ENCODE assay signal across 8 mouse cellular contexts in genomic region chr4:86576120-86576541, GRCm38 (mm10). TPM values are rescaled to one million over a fixed set of nuclear protein-coding genes. Genes with fewer than 3 reads are reported as not detected.
DNase-seq lines count a peak whose midpoint lies in the region; ATAC-seq and TF ChIP-seq lines count a peak whose summit lies in the region.

No protein-coding gene starts in this region.

- WGBS in lung, embryonic 14.5 days: under 1% methylated on average over 20 of the region's 20 CpGs
- WGBS in forebrain, embryonic 11.5 days: 0% methylated on average over 20 of the region's 20 CpGs
- 0% methylated on average over 20 of the region's 20 CpGs for WGBS in intestine, embryonic 15.5 days
- WGBS in liver, embryonic 13.5 days (ENCODE audit: insufficient replicate concordance): under 1% methylated on average over 20 of the region's 20 CpGs
- WGBS in neural tube, embryonic 15.5 days: 0% methylated on average over 20 of the region's 20 CpGs

- H3K27ac ChIP-seq in lung, embryonic 14.5 days (ENCODE audit: low read depth): peak overlapping the region; percentile 98
- peak overlapping the region; percentile 96 for H3K27ac ChIP-seq in forebrain, embryonic 11.5 days (ENCODE audit: low read depth, low read length)
- peak overlapping the region; percentile 96 for H3K27ac ChIP-seq in intestine, embryonic 15.5 days
- H3K27ac ChIP-seq in liver, embryonic 13.5 days: peak overlapping the region; percentile 98
- peak overlapping the region; percentile 98 for H3K27ac ChIP-seq in neural tube, embryonic 15.5 days (replicated peaks)

- TF ChIP-seq CTCF in lung, embryonic 14.5 days (IDR thresholded peaks at IDR 0.05; ENCODE audit: low read depth): no peak

- no peak for ATAC-seq in lung, embryonic 14.5 days (ENCODE audit: insufficient read depth)
- no peak for ATAC-seq in forebrain, embryonic 11.5 days (replicated peaks; ENCODE audit: low FRiP score)
- no peak for ATAC-seq in intestine, embryonic 15.5 days
- no peak for ATAC-seq in liver, embryonic 13.5 days (ENCODE audit: low read depth)
- ATAC-seq in neural tube, embryonic 15.5 days (ENCODE audit: low FRiP score): peak; percentile 4; the same call in 1 of the 2 replicates

- H3K4me3 ChIP-seq in lung, embryonic 14.5 days (ENCODE audit: low read depth, low read length): peak overlapping the region; percentile 87
- peak overlapping the region; percentile 81 for H3K4me3 ChIP-seq in forebrain, embryonic 11.5 days (ENCODE audit: low read depth, low read length)
- peak overlapping the region; percentile 84 for H3K4me3 ChIP-seq in intestine, embryonic 15.5 days (replicated peaks)
- H3K4me3 ChIP-seq in liver, embryonic 13.5 days (replicated peaks): peak overlapping the region; percentile 92
- H3K4me3 ChIP-seq in neural tube, embryonic 15.5 days (replicated peaks): peak overlapping the region; percentile 96

- peak overlapping the region; percentile 73 for H3K4me2 ChIP-seq in lung, embryonic 14.5 days
- peak overlapping the region; percentile 82 for H3K4me2 ChIP-seq in forebrain, embryonic 11.5 days (ENCODE audit: low read depth, low read length, severe bottlenecking)
- peak overlapping the region; percentile 79 for H3K4me2 ChIP-seq in intestine, embryonic 15.5 days (replicated peaks)
- H3K4me2 ChIP-seq in liver, embryonic 13.5 days: peak overlapping the region; percentile 82
- peak overlapping the region; percentile 86 for H3K4me2 ChIP-seq in neural tube, embryonic 15.5 days

- DNase-seq in lung, embryonic 14.5 days: peak; percentile 53
- no peak for DNase-seq in lung, postnatal 25 days (ENCODE audit: low spot score)
- peak; percentile 54 for DNase-seq in R1 (ENCODE audit: low read depth, low spot score)
- DNase-seq in forebrain, embryonic 11.5 days (ENCODE audit: low spot score): peak; percentile 63
- DNase-seq in liver, embryonic 13.5 days: peak; percentile 22
- DNase-seq in ovary, postnatal 10 days (ENCODE audit: low spot score): no peak

- no peaks in the 10 kb centered on the region for H3K27me3 ChIP-seq in lung, embryonic 14.5 days (ENCODE audit: insufficient read depth, low read length)
- no peaks in the 10 kb centered on the region for H3K27me3 ChIP-seq in forebrain, embryonic 11.5 days (ENCODE audit: control insufficient read depth, insufficient read depth, low read length)
- H3K27me3 ChIP-seq in intestine, embryonic 15.5 days (replicated peaks): no peaks in the 10 kb centered on the region
- H3K27me3 ChIP-seq in liver, embryonic 13.5 days: peaks cover 5% of the 10 kb centered on the region; the same call in 1 of the 2 replicates
- H3K27me3 ChIP-seq in neural tube, embryonic 15.5 days (replicated peaks): 0 out of 2 replicates have a peak, but pooled peaks cover 3% of the 10 kb centered on the region

- H3K4me1 ChIP-seq in lung, embryonic 14.5 days (ENCODE audit: insufficient read depth): peaks cover 4% of the 10 kb centered on the region; the same call in 1 of the 2 replicates
- H3K4me1 ChIP-seq in forebrain, embryonic 11.5 days (replicated peaks; ENCODE audit: control insufficient read depth, insufficient read depth, low read length): peaks cover 6% of the 10 kb centered on the region
- H3K4me1 ChIP-seq in intestine, embryonic 15.5 days (replicated peaks): peaks cover 9% of the 10 kb centered on the region
- H3K4me1 ChIP-seq in liver, embryonic 13.5 days (replicated peaks): peaks cover 28% of the 10 kb centered on the region
- peaks cover 35% of the 10 kb centered on the region for H3K4me1 ChIP-seq in neural tube, embryonic 15.5 days

- no peaks in the 10 kb centered on the region for H3K9me3 ChIP-seq in lung, embryonic 14.5 days (ENCODE audit: low read depth, low read length)
- no peaks in the 10 kb centered on the region for H3K9me3 ChIP-seq in forebrain, embryonic 11.5 days (ENCODE audit: control insufficient read depth, low read length)
- H3K9me3 ChIP-seq in intestine, embryonic 15.5 days: no peaks in the 10 kb centered on the region
- no peaks in the 10 kb centered on the region for H3K9me3 ChIP-seq in liver, embryonic 13.5 days (replicated peaks)
- H3K9me3 ChIP-seq in neural tube, embryonic 15.5 days (replicated peaks): no peaks in the 10 kb centered on the region

- peaks cover 21% of the 10 kb centered on the region; the same call in 1 of the 2 replicates for H3K36me3 ChIP-seq in lung, embryonic 14.5 days (ENCODE audit: insufficient read depth)
- H3K36me3 ChIP-seq in forebrain, embryonic 11.5 days (ENCODE audit: control insufficient read depth, insufficient read depth, low read length): no peaks in the 10 kb centered on the region
- H3K36me3 ChIP-seq in intestine, embryonic 15.5 days: 0 out of 2 replicates have a peak, but pooled peaks cover 2% of the 10 kb centered on the region
- H3K36me3 ChIP-seq in liver, embryonic 13.5 days: peaks cover 21% of the 10 kb centered on the region
- H3K36me3 ChIP-seq in neural tube, embryonic 15.5 days: peaks cover 10% of the 10 kb centered on the region

- peak overlapping the region; percentile 90 for H3K9ac ChIP-seq in lung, embryonic 14.5 days
- H3K9ac ChIP-seq in forebrain, embryonic 11.5 days (ENCODE audit: low read length): peak overlapping the region; percentile 95
- H3K9ac ChIP-seq in intestine, embryonic 15.5 days: peak overlapping the region; percentile 90
- peak overlapping the region; percentile 95 for H3K9ac ChIP-seq in liver, embryonic 13.5 days
- peak overlapping the region; percentile 100 for H3K9ac ChIP-seq in neural tube, embryonic 15.5 days (replicated peaks)

RNA-seq across cellular contexts. Expression of gene Rraga, which starts 0.7 kb away (rescaled TPM):
- polyA plus RNA-seq in lung, embryonic 14.5 days (2014; fragmentation: Nextera tagmentation; extraction: Ambion mirVana): 86.2 and 90.5 TPM in 2 replicates
- 110 and 113 TPM in 2 replicates for polyA plus RNA-seq in forebrain, embryonic 11.5 days (2014; fragmentation: Nextera tagmentation; extraction: Ambion mirVana)
- 64.0 and 69.8 TPM in 2 replicates for polyA plus RNA-seq in intestine, embryonic 15.5 days (2015; fragmentation: Nextera tagmentation; extraction: Ambion mirVana)
- 31.5 and 36.6 TPM in 2 replicates for polyA plus RNA-seq in liver, embryonic 13.5 days (2015; fragmentation: Nextera tagmentation; extraction: Ambion mirVana)
- polyA plus RNA-seq in neural tube, embryonic 15.5 days (2015; fragmentation: Nextera tagmentation; extraction: Ambion mirVana): 127 and 148 TPM in 2 replicates

RNA-seq across cellular contexts. Expression of gene Saxo1, which starts 18.0 kb away (rescaled TPM):
- polyA plus RNA-seq in lung, embryonic 14.5 days (2014; fragmentation: Nextera tagmentation; extraction: Ambion mirVana): not detected in 2 replicates
- polyA plus RNA-seq in forebrain, embryonic 11.5 days (2014; fragmentation: Nextera tagmentation; extraction: Ambion mirVana): not detected in 2 replicates
- not detected in 2 replicates for polyA plus RNA-seq in intestine, embryonic 15.5 days (2015; fragmentation: Nextera tagmentation; extraction: Ambion mirVana)
- not detected in 2 replicates for polyA plus RNA-seq in liver, embryonic 13.5 days (2015; fragmentation: Nextera tagmentation; extraction: Ambion mirVana)
- polyA plus RNA-seq in neural tube, embryonic 15.5 days (2015; fragmentation: Nextera tagmentation; extraction: Ambion mirVana): not detected in 2 replicates

RNA-seq across cellular contexts. Expression of gene Haus6, which starts 35.7 kb away (rescaled TPM):
- 27.7 and 28.9 TPM in 2 replicates for polyA plus RNA-seq in lung, embryonic 14.5 days (2014; fragmentation: Nextera tagmentation; extraction: Ambion mirVana)
- polyA plus RNA-seq in forebrain, embryonic 11.5 days (2014; fragmentation: Nextera tagmentation; extraction: Ambion mirVana): 30.6 and 32.9 TPM in 2 replicates
- polyA plus RNA-seq in intestine, embryonic 15.5 days (2015; fragmentation: Nextera tagmentation; extraction: Ambion mirVana): 13.0 and 13.7 TPM in 2 replicates
- 14.3 and 18.6 TPM in 2 replicates for polyA plus RNA-seq in liver, embryonic 13.5 days (2015; fragmentation: Nextera tagmentation; extraction: Ambion mirVana)
- 5.9 and 8.5 TPM in 2 replicates for polyA plus RNA-seq in neural tube, embryonic 15.5 days (2015; fragmentation: Nextera tagmentation; extraction: Ambion mirVana)

Comparison
In these comparisons a context has a peak if more than half of its experiments do, and no peak if none do; other contexts are left out.
1. DNase-seq: peak in lung, embryonic 14.5 days (single experiment), R1 (single experiment), forebrain, embryonic 11.5 days (single experiment) and liver, embryonic 13.5 days (single experiment); none in lung, postnatal 25 days (single experiment) and ovary, postnatal 10 days (single experiment).
2. Peak in every context shown above with its lines, with median percentiles within 50 percentile points of each other: H3K27ac ChIP-seq, H3K4me2 ChIP-seq, H3K4me3 ChIP-seq and H3K9ac ChIP-seq.